Mouse (Mus musculus) hindbrain, postnatal 0 days (tissue): Measurements from ENCODE around the gene Cbx6. TPM values are rescaled to one million over a fixed set of nuclear protein-coding genes. Genes with fewer than 3 reads are reported as not detected.

Source experiments
- ATAC-seq: fragments of 200-750 bp; cut with Nextera tagmentation; 2 replicates; pipeline ENCODE4 v1.8.0; 2017; ENCODE audit warnings: mild to moderate bottlenecking, moderate TSS enrichment, moderate library complexity
- DNase-seq: peaks from one replicate; pipeline ENCODE4 v3.0.0-alpha.2; 2015; ENCODE audit warnings: low spot score
- H3K27ac ChIP-seq: fragments of 300-500 bp; sonication (generic); 2 replicates; pipeline ENCODE4 v1.5.1; 2014; ENCODE audit warnings: mild to moderate bottlenecking
- H3K27me3 ChIP-seq: fragments of 300-500 bp; sonication (generic); 2 replicates; pipeline ENCODE4 v1.6.1; 2014; ENCODE audit warnings: low read length, mixed read lengths; ENCODE audit not compliant: insufficient read depth
- H3K36me3 ChIP-seq: fragments of 300-500 bp; sonication (generic); 2 replicates; pipeline ENCODE4 v1.6.1; 2014; ENCODE audit warnings: low read length, mixed read lengths; ENCODE audit not compliant: insufficient read depth
- H3K4me1 ChIP-seq: fragments of 300-500 bp; sonication (generic); 2 replicates; pipeline ENCODE4 v1.6.1; 2014; ENCODE audit warnings: antibody characterized with exemption, low read length, mixed read lengths; ENCODE audit not compliant: insufficient read depth
- H3K4me2 ChIP-seq: fragments of 300-500 bp; sonication (generic); 2 replicates; pipeline ENCODE4 v1.6.1; 2014; ENCODE audit warnings: low read depth, mild to moderate bottlenecking, low read length, moderate library complexity, mixed read lengths
- H3K4me3 ChIP-seq: fragments of 300-500 bp; sonication (generic); 2 replicates; pipeline ENCODE4 v1.5.1; 2014; ENCODE audit warnings: low read length
- H3K9ac ChIP-seq: fragments of 300-500 bp; sonication (generic); replicated peaks from 2 replicates; pipeline ENCODE4 v1.6.1; 2014; ENCODE audit warnings: mild to moderate bottlenecking, low read length, moderate library complexity, mixed read lengths
- H3K9me3 ChIP-seq: fragments of 300-500 bp; sonication (generic); 2 replicates; pipeline ENCODE4 v1.6.1; 2016; ENCODE audit warnings: low read length, mixed read lengths
- CTCF ChIP-seq: IDR thresholded peaks from 2 replicates; pipeline ENCODE4 v1.5.1; 2016; ENCODE audit warnings: antibody characterized with exemption, control low read depth, low read depth
- WGBS: fragments of 180-500 bp; shearing (Covaris S2); extraction: QIAGEN DNeasy Blood & Tissue Kit; methylation state at CpG from one replicate; pipeline ENCODE4 v1.1.7; 2014; 5-methylcytosine and 5-hydroxymethylcytosine counted together
- polyA plus RNA-seq: library from polyadenylated mRNA; unstranded; fragments of >200 nt; fragmentation: Nextera tagmentation; extraction: Ambion mirVana; gene quantifications from 2 replicates; pipeline ENCODE4 v1.2.1, GENCODE M21; 2015
- total RNA-seq: library from RNA; depleted of rRNA; stranded (reverse); fragments of >200 nt; gene quantifications from 2 replicates; pipeline ENCODE4 v1.2.3, GENCODE M21; 2014; rRNA removed

The Cbx6 gene
- total RNA-seq, result 92.4 and 107 TPM in 2 replicates
- 51.6 and 56.6 TPM in 2 replicates for polyA plus RNA-seq

DNA sequence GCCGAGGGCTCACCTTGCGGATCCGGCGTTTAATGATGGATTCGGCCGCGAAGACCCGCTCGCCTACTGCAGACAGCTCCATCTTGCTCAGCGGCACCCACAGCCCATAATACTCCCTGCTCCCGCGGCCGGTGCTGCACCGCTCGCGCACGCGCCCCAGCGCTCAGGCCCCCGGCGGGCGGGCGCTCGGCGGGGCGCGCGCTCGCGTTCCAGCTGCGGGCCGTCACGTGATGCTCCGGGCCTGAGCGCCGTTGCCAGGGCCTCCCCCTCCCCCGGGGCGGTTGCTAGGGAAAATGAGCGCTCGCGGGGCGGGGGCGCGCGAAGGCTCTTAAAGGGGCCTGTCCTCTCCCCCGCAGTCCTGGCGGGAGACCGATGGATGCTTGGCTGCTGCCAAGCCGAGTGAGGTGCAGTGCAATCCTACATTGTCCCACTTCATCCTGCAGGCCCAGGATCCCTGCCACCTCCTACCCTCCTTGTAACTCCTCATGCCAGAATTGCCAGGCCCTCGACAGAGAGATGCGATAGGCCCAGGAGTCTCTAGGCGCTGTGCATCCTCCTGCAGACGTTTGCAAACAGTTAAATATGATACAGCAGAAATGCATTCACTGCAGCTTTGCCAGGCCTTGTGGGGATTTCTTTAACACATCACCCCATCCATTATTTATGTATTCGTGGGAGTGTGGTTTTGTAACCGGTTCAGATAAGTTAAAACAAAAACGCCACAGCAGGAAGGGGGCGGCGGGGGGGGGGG is at the start of gene Cbx6, which contains the start of gene Npcd:
Cbx6 (minus strand) TSS at position 559 of the 751 bp plus-strand sequence.
Npcd (minus strand) TSS at position 108 of the 751 bp plus-strand sequence.
- Histone ChIP-seq H3K4me2 (peak within 1 kb of the TSS; percentile 100), H3K27ac (peak within 1 kb of the TSS; percentile 95), H3K27me3 (no peaks in the 10 kb centered on the region), H3K4me3 (peak within 1 kb of the TSS; percentile 83), H3K9ac (peak within 1 kb of the TSS; percentile 80), H3K36me3 (no peaks in the 10 kb centered on the region), H3K9me3 (no peaks in the 10 kb centered on the region), H3K4me1 (peaks cover 16% of the 10 kb centered on the region)
- peak; percentile 99 for DNase-seq
- no peak for TF ChIP-seq CTCF
- WGBS, result 2% methylated on average over 57 of the region's 58 CpGs
- peak; percentile 93 for ATAC-seq

DNA sequence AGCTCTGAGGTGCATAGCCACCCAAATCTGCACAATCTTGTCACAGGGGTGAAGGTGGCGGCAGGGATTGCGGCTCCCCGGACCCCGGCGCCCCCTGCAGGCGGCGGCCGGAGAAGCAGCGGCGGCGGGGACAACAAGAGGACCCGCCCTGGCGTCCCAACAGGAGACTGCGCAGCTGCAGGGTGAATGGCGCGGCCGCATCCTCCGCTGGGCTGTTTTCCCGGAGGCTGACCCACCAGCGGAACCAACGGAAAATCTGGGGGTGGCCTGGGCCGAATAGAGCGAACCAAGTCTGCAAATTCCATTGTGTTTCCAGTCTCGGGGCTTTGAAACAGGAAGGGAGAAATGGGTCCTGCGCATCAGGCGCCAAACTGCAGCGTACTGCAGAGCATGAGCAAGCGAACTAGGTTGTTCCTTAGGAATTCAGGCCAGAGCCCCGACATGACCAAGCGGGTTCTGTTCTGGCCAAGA is 48.9 kb upstream of the Cbx6 start:
- Histone ChIP-seq H3K4me3 (peak overlapping the region; percentile 38), H3K27me3 (no peaks in the 10 kb centered on the region), H3K4me2 (peak overlapping the region; percentile 51), H3K36me3 (no peaks in the 10 kb centered on the region), H3K9me3 (no peaks in the 10 kb centered on the region), H3K9ac (peak overlapping the region; percentile 57), H3K27ac (peak overlapping the region; percentile 92), H3K4me1 (peaks cover 5% of the 10 kb centered on the region; the same call in 1 of the 2 replicates)
- peak; percentile 74 for TF ChIP-seq CTCF
- DNase-seq (peak; percentile 96), ATAC-seq (peak; percentile 94)
- under 1% methylated on average over 30 of the region's 30 CpGs for whole genome bisulfite sequencing

DNA sequence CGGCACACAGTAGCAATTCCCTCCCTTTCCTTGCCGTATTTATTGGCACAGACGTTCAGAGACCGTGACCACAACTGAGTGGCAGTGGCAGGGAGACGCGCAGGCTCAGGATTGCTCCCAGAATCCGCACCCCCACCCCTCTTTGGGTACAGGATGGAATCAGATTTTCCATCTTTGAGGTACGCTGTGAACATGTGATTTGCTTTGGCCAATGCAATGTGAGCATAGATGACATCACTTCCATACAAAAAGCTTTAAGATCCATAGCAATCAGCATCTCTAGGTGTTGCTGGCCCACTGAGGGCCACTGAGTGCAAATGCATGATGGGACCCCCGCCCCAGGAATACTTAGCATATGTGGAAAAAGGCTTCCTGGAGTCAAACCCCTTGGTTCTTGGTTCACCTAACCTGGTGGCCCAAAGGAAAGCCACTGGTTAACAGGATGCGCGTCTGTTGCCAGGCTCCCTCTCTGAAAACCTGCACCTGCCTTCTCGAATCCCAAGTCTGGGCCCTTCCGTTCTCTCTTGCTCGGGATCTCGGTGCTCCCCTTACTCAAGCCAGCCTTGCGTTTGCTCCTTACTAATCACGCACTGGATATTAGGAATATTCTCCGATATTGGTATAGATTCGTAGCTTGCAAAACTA is 48.3 kb upstream of the Cbx6 start:
- Histone ChIP-seq H3K9ac (peak overlapping the region; percentile 57; the same call in 1 of the 2 replicates), H3K27me3 (no peaks in the 10 kb centered on the region), H3K4me1 (peaks cover 5% of the 10 kb centered on the region; the same call in 1 of the 2 replicates), H3K36me3 (no peaks in the 10 kb centered on the region), H3K9me3 (no peaks in the 10 kb centered on the region), H3K4me2 (peak overlapping the region; percentile 51), H3K27ac (peak overlapping the region; percentile 92), H3K4me3 (peak overlapping the region; percentile 38)
- no peak for TF ChIP-seq CTCF
- peak; percentile 83 for DNase-seq
- WGBS, result 14% methylated on average over 19 of the region's 19 CpGs
- peak; percentile 80 for ATAC-seq

DNA sequence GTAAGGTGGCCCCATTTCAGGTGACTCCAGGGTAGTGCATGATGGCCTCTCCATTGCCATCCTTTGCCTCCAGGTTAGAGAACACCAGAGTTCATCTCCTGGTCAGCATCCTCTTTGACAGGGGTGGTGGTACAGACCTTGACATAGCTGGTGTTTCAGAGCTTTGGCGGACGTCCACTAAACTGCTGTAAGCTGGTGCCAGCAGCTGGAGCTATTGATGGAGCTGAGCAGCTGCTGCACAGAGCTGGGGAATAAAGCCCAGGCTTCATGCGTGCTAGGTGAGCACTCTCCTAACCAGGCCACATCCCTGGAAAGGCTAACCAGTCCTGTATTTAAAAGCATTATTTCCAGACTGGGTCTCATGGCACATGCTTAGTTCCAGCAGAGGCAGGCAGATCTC is 46.0 kb upstream of the Cbx6 start:
- no peak overlapping the region for H3K4me2 ChIP-seq
- H3K27me3 ChIP-seq, result no peaks in the 10 kb centered on the region
- H3K4me1 ChIP-seq, result peaks cover 5% of the 10 kb centered on the region; the same call in 1 of the 2 replicates
- TF ChIP-seq CTCF, result no peak
- DNase-seq (no peak), ATAC-seq (no peak)
- no peaks in the 10 kb centered on the region for H3K9me3 ChIP-seq
- 78% methylated on average over 3 of the region's 3 CpGs for WGBS
- no peak overlapping the region for H3K9ac ChIP-seq
- no peak overlapping the region for H3K4me3 ChIP-seq
- no peak overlapping the region for H3K27ac ChIP-seq
- H3K36me3 ChIP-seq, result no peaks in the 10 kb centered on the region

DNA sequence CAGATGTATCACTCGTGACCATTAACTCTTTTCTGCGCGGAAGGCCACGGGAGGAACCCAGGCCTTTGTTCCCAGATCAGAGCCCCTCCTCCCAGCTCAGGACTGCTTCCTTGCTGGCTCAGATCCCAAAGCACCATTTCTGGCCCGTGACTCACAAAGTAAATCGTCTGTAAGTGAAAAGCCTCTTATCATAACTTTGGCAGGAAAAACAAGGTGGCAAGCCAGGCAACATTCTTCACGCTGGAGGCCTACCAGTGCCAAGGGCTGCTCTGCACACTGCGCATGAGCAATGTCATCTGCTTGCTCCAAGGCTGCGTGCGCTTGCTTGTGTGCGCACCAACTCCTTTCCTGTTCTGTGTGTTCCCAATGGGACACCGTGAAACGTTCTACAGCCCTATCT is 44.8 kb upstream of the Cbx6 start:
- Histone ChIP-seq H3K9me3 (no peaks in the 10 kb centered on the region), H3K4me2 (peak overlapping the region; percentile 16; the same call in 1 of the 2 replicates), H3K4me1 (peaks cover 5% of the 10 kb centered on the region; the same call in 1 of the 2 replicates), H3K4me3 (no peak overlapping the region), H3K9ac (0 out of 2 replicates have a peak overlapping the region, but pooled peaks have one; percentile 13), H3K27me3 (no peaks in the 10 kb centered on the region), H3K36me3 (no peaks in the 10 kb centered on the region), H3K27ac (peak overlapping the region; percentile 66; the same call in 1 of the 2 replicates)
- DNase-seq, result peak; percentile 87
- TF ChIP-seq CTCF, result no peak
- ATAC-seq, result no peak
- 28% methylated on average over 13 of the region's 13 CpGs for WGBS

DNA sequence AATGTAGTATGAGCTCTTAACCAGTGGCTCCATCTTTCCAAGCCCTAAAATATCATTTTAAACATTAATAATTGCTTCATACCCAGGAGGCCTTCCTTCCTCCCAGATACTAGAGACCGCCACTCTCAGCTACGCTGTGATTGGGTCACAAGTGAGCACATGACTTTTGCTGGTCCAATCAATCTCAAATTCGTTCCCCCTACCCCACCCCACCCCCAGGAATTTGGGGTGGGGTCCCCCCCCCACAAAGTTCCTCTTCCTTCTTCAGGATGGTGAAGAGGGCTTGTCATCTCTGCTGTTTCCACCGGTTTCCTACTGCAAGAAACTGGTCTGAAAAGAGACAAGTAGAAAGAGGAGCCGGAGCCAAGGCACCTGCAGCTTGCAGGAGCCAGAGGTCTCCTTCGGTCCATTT is 44.2 kb upstream of the Cbx6 start:
- no peaks in the 10 kb centered on the region for H3K27me3 ChIP-seq
- DNase-seq (peak; percentile 7), ATAC-seq (no peak)
- no peak overlapping the region for H3K9ac ChIP-seq
- H3K4me2 ChIP-seq, result peak overlapping the region; percentile 16; the same call in 1 of the 2 replicates
- H3K36me3 ChIP-seq, result no peaks in the 10 kb centered on the region
- no peaks in the 10 kb centered on the region for H3K9me3 ChIP-seq
- H3K27ac ChIP-seq, result peak overlapping the region; percentile 66
- H3K4me3 ChIP-seq, result no peak overlapping the region
- TF ChIP-seq CTCF, result no peak
- WGBS, result 53% methylated on average over 6 of the region's 6 CpGs
- peaks cover 5% of the 10 kb centered on the region; the same call in 1 of the 2 replicates for H3K4me1 ChIP-seq
